Mouse (Mus musculus) granulocyte monocyte progenitor cell, adult 5-6 weeks (primary cell): ENCODE results near the gene Ctrl. TPM values are rescaled to one million over a fixed set of nuclear protein-coding genes. Genes with fewer than 3 reads are reported as not detected.

Experiments used
- ATAC-seq: replicated peaks from 2 replicates; pipeline ENCODE4 v1.8.0; 2016; ENCODE audit warnings: mild to moderate bottlenecking, moderate TSS enrichment, inconsistent platforms; ENCODE audit not compliant: poor library complexity, severe bottlenecking
- total RNA-seq, 2 experiments: library from RNA; stranded (forward) in 1 of 2; stranded (reverse) in 1 of 2; fragments of 200-712, 200-1000 nt in 1 of 2; fragments of >200 nt in 1 of 2; fragmentation: Nextera tagmentation in 1 of 2; gene quantifications; 2 replicates each; pipeline ENCODE4 v1.2.3; 2014 to 2017

The Ctrl gene
- total RNA-seq, 2 experiments from 2014 or later, result 5.5 TPM; not detected in 1

- ATAC-seq, result no peak
These were observed 8.4 kb upstream of the Ctrl start for GRCm38 (mm10) chr8:105942026-105942425.

- ATAC-seq, result peak; percentile 31
These were observed 4.6 kb upstream of the Ctrl start, which contains the start of gene Psmb10 for GRCm38 (mm10) chr8:105938306-105938669. Gene Psmb10 (minus strand): TSS chr8:105938444.

- peak; percentile 52 for ATAC-seq
These were observed 4.0 kb upstream of the Ctrl start for GRCm38 (mm10) chr8:105937496-105938305.

- peak; percentile 86 for ATAC-seq
These were observed 3.3 kb upstream of the Ctrl start for GRCm38 (mm10) chr8:105936866-105937475.

GRCm38 (mm10) chr8:105935863-105936603, 2.4 kb upstream of the Ctrl start:
- no peak for ATAC-seq

- ATAC-seq, result no peak
These were observed 1.4 kb upstream of the Ctrl start for GRCm38 (mm10) chr8:105935105-105935504.

- no peak for ATAC-seq
These were observed 1.1 kb downstream of the Ctrl start for GRCm38 (mm10) chr8:105932525-105932924.

- no peak for ATAC-seq
These were observed 2.4 kb downstream of the Ctrl start for GRCm38 (mm10) chr8:105931271-105931670.

GRCm38 (mm10) chr8:105930602-105931001, 3.1 kb downstream of the Ctrl start:
- peak; percentile 91 for ATAC-seq

GRCm38 (mm10) chr8:105925123-105925522, 8.5 kb downstream of the Ctrl start:
- ATAC-seq, result no peak

GRCm38 (mm10) chr8:105919390-105919789, 14.3 kb downstream of the Ctrl start:
- ATAC-seq, result no peak

GRCm38 (mm10) chr8:105900941-105901616, 32.6 kb downstream of the Ctrl start:
- peak; percentile 54 for ATAC-seq

GRCm38 (mm10) chr8:105900180-105900940, 33.3 kb downstream of the Ctrl start, which contains the start of gene Pskh1:
Gene Pskh1 (plus strand): TSS chr8:105900441.
- peak; percentile 97 for ATAC-seq

- ATAC-seq, result no peak
These were observed 35.7 kb downstream of the Ctrl start for GRCm38 (mm10) chr8:105897801-105898480.

GRCm38 (mm10) chr8:105893339-105893738, 40.3 kb downstream of the Ctrl start, which contains the start of gene Nrn1l:
Gene Nrn1l (plus strand): TSS chr8:105893567.
- peak; percentile 82 for ATAC-seq

- peak; percentile 40 for ATAC-seq
These were observed 41.2 kb downstream of the Ctrl start for GRCm38 (mm10) chr8:105892432-105892831.

- ATAC-seq, result no peak
These were observed 42.8 kb downstream of the Ctrl start for GRCm38 (mm10) chr8:105890870-105891269.

GRCm38 (mm10) chr8:105889756-105890465, 43.8 kb downstream of the Ctrl start:
- ATAC-seq, result no peak
